Mouse (Mus musculus) lung, postnatal 4 days (tissue): ENCODE data around the gene Lgals9.
A peak's percentile ranks its signal among the peaks of the same experiment; 100 is the strongest.

Experiments
- DNase-seq, 2 experiments: peaks; one replicate each; pipeline ENCODE4 v3.0.0; 2021

The Lgals9 gene

GRCm38 (mm10) chr11:78973381-78974150, 11.2 kb downstream of the Lgals9 start:
- DNase-seq = peak; percentile 43 to 74

GRCm38 (mm10) chr11:78972811-78973351, 11.9 kb downstream of the Lgals9 start:
- DNase-seq = no peak

DNA sequence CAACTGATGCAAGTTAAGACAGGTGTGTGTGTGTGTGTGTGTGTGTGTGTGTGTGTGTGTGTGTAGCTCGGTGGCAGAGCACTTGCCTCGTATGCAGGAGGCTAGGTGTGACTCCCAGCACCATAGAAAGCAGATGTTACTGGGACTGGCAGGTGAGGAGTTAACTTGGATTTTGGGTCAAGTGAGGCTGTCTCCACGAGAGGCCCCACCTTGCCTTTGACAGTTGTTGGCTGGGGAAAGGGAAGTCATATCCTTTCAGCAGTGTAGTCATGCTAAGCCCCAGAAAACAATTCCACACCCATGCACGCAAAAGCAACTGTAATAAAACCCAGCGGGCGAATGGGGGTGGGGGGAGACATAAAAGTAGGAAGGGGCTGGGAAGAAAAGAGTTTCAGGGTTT, 12.4 kb downstream of the Lgals9 start:
- no peak for DNase-seq

GRCm38 (mm10) chr11:78971746-78972145, 13.0 kb downstream of the Lgals9 start:
- no peak for DNase-seq

- no peak for DNase-seq
Observed at GRCm38 (mm10) chr11:78971096-78971495, 13.7 kb downstream of the Lgals9 start.

DNA sequence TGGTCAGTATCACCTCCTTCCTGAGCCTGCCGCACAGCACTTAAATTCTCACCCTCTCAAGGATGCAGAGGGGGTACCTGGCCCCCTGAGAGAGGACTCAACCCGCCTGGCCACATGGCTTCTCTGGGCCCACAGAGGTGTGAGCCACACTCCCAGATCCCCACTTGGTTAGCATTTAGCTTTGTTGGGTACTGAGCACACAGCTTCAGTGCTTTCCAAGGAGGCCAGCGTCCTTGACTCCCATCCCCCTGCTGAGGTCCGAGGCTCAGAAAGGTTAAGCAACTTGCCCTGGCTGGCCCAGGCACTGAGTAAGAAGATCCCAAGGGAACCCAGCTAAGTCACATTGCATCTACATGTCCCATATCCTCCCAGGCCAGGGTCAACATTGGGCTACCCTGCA, 16.6 kb downstream of the Lgals9 start:
- DNase-seq = no peak

- DNase-seq = peak in 1 of 2 experiments; percentile 65
Observed at GRCm38 (mm10) chr11:78967371-78967770, 17.4 kb downstream of the Lgals9 start.

GRCm38 (mm10) chr11:78961221-78961620, 23.5 kb downstream of the Lgals9 start:
- DNase-seq = no peak

- peak in 1 of 2 experiments; percentile 52 for DNase-seq
Observed at GRCm38 (mm10) chr11:78959841-78960520, 24.8 kb downstream of the Lgals9 start.

GRCm38 (mm10) chr11:78959367-78959766, 25.4 kb downstream of the Lgals9 start:
- DNase-seq = no peak

GRCm38 (mm10) chr11:78956260-78956659, 28.5 kb downstream of the Lgals9 start:
- peak; percentile 60 to 78 for DNase-seq

DNA sequence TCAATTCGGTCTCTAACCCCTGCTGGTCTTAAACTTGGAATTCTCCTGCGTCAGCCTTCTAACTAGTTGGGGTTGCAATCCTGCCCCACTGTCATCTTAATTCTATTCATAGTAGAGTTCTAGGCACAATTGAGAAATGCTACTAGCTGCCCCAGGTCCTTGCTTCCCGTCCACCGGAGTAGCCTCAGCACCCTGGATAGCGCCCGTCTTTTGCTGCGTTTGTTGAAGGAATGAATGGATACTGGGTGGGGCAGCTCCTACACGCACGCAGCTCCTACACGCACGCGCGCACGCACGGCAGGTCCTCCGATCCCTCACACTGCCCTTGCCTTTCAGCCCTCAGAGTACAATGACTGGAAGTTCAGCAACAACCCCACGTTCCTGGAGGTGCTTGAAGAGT, 32.3 kb downstream of the Lgals9 start:
- DNase-seq = peak; percentile 46 to 55

DNA sequence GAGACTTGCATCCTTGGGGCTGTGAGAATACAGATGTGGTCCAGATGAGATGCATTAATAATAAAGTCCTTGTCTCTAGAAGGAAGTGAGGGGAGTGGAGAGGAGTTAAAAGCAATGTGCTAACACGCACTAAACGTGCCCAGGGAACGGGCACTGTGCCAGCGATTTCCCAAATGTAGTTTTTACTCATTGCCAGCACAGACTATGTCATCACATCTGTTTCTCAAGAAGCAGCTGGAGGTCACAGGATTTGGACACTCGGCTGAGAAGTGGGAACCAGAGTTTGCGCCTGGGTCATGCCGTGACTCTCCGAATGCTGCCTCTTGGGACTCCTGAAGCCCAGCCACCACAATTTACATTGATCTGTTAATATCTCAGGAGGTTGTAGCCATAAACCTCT, 34.4 kb downstream of the Lgals9 start:
- DNase-seq = peak; percentile 38 to 47

DNA sequence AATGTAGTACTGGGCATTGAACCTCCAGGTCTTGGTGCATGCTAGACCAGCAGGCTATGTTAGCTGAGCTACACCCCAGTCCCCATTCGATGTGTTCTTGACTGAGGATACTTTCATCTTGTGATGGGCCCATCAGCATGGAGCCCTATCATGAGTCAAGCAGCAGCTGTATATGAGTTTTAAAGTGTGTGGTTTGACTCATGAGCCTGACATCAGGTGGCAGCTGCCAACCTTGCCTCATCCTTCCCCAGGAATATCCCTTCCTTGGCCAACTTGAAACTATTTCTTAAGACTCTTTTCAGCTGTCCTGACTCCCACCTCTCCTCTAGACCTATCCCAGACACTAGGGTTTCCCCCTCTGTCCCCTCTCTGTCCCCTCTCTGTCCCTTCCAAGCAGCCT, 41.7 kb downstream of the Lgals9 start:
- no peak for DNase-seq

- DNase-seq = peak in 1 of 2 experiments; percentile 13
Observed at GRCm38 (mm10) chr11:78935178-78935577, 49.6 kb downstream of the Lgals9 start.

DNA sequence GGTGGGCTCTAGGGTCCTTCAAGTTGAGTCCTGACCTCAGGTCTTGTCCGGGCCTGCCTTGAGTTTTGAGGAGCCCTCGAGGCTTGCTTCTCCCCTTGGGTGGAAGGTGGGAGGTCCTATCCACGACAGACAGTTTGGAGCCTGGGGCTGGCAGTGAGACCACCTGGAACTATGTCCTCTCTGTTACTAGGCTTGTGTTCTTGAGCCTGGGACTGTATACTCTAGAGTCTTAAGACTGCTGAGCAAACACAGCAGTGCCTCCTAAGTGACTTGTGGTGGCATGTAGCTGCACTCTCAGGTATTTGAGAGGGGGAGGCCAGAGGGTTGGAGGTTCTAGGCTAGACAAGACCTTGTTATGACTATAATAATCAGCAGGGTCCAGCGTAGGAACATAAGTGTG, 50.0 kb downstream of the Lgals9 start:
- DNase-seq = no peak

- no peak for DNase-seq
Observed at GRCm38 (mm10) chr11:78934307-78934706, 50.4 kb downstream of the Lgals9 start.

DNA sequence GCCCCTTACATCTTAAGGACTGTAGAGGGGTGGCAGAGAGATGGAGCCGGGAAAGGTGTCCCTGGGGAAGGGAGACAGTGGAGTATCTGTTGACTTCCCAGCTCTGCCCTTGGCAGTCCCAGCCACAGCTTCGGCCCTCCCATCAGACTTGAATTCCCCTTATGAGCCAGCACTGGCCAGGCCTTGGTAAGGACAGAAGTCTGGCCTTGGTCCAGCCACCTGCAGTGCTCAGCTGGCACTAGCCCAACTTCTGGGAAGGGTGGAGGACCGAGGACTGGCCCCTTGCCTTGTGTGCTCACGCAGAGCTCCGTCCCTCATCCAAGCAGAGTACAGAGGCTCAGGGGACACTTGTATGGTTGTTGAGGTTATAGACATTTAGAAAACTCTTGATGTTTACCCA, 55.4 kb downstream of the Lgals9 start:
- peak; percentile 64 to 69 for DNase-seq

DNA sequence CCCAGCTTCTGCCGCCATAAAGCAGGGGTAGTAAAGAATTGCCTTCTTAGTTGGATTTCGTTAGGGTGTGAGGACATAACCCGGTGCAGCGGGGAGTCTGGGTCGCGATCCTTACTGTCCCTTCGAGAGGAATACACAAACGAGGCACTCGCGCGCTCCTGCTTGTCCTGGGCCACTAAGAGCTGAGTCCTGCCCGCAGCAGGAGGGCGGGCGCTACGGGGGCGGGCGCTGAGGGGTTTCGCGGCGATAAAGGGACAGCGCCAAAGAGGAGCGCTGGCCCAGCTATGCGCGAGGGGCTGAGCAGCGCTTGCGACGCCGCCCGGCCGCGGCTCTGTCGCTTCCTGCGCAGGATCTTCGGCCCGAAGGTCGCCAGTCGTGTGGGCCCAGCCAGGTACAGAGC, 59.8 kb downstream of the Lgals9 start:
- peak; percentile 51 to 65 for DNase-seq

GRCm38 (mm10) chr11:78924111-78924510, 60.6 kb downstream of the Lgals9 start:
- no peak for DNase-seq

DNA sequence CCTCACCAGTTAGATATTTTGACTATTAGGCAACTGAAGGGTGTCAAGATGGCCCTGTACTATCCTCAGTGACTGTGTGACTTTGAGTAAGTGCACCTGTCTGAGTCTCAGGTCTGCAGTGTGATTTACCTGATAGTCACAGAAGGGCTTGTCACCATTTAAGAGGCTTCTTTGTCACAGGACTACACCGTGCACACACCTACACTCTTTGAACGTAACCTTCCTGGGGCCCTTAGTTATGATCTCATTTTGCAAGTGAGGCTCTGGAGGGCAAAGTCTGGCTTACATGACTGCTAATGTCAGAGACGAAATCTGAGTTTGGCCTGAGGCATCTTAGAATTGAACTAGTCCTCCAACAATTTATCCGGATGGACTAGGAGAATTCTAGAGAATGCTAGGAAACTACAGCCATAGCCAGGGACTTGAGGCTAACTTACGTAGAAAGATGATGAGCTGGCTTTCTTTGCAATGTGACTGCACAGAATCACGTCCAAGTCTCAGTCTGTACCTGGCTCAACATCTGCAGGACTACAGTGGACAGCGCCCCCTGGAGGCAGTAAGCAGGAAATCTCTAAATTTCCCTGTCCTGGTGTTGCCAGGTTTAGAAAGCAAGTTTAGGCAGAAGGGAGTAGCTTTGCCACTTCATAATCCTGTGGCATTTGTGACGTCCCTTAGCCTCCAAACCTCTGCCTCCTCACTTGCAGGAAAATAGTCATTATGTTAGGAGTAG, 61.9 kb downstream of the Lgals9 start:
- peak in 1 of 2 experiments; percentile 54 for DNase-seq

DNA sequence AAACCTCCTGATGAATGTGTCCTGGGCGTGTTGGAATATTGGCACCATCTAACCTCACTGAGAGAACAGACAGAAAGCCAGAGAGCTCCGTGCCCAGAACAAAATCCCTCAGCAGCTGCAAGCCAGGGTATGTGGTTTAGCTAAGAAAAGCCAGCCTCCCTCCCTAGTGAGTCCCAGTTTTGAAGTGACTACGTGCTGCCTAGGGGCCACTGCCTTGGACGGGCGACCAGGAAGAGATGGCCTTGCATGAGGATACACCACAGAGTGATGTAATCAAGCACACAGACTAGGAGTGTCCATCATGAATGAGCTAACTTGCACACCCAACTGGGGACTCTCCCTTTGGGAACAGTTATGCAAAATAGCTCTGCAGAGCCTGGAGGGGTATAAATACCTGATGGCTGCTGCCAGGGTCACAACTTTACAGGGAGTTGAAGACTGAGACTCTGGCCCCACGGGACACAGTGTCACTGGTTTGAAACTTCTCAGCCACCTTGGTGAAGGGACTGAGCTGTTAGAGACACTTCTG, 64.3 kb downstream of the Lgals9 start, which contains the start of gene Nos2:
Nos2 (plus strand) TSS at position 377 of the 529 bp plus-strand sequence.
- no peak for DNase-seq

- no peak for DNase-seq
Observed at GRCm38 (mm10) chr11:78919745-78920144, 65.0 kb downstream of the Lgals9 start.
